Mouse (Mus musculus): Measurements from ENCODE around the gene Cfap97d1.

The Cfap97d1 gene

GRCm38 (mm10) chr11:101984054-101985025 is at the start of gene Cfap97d1:
Gene Cfap97d1 (plus strand): TSS chr11:101984279.
- DNase-seq (ENCODE audit: low read depth, low spot score), result peak; percentile 84

- no peak for DNase-seq (ENCODE audit: low read depth, low spot score)
Observed at GRCm38 (mm10) chr11:101935743-101936142, 48.3 kb upstream of the Cfap97d1 start.

- DNase-seq (ENCODE audit: low read depth, low spot score), result no peak
Observed at GRCm38 (mm10) chr11:101936421-101936820, 47.7 kb upstream of the Cfap97d1 start.

GRCm38 (mm10) chr11:101937108-101937507 is 47.0 kb upstream of the Cfap97d1 start:
- DNase-seq (ENCODE audit: low read depth, low spot score), result no peak

- DNase-seq (ENCODE audit: low read depth, low spot score), result no peak
Observed at GRCm38 (mm10) chr11:101943055-101943454, 41.0 kb upstream of the Cfap97d1 start.

GRCm38 (mm10) chr11:101946525-101946924 is 37.6 kb upstream of the Cfap97d1 start:
- no peak for DNase-seq (ENCODE audit: low read depth, low spot score)

- DNase-seq (ENCODE audit: low read depth, low spot score), result no peak
Observed at GRCm38 (mm10) chr11:101950021-101950420, 34.1 kb upstream of the Cfap97d1 start.

GRCm38 (mm10) chr11:101952541-101953341 is 31.3 kb upstream of the Cfap97d1 start:
- no peak for DNase-seq (ENCODE audit: low read depth, low spot score)

- no peak for DNase-seq (ENCODE audit: low read depth, low spot score)
Observed at GRCm38 (mm10) chr11:101953441-101953840, 30.6 kb upstream of the Cfap97d1 start.

- no peak for DNase-seq (ENCODE audit: low read depth, low spot score)
Observed at GRCm38 (mm10) chr11:101957476-101957875, 26.6 kb upstream of the Cfap97d1 start.

- DNase-seq (ENCODE audit: low read depth, low spot score), result no peak
Observed at GRCm38 (mm10) chr11:101963043-101963442, 21.0 kb upstream of the Cfap97d1 start.

GRCm38 (mm10) chr11:101963473-101964291 is 20.4 kb upstream of the Cfap97d1 start:
- DNase-seq (ENCODE audit: low read depth, low spot score), result no peak

- DNase-seq (ENCODE audit: low read depth, low spot score), result no peak
Observed at GRCm38 (mm10) chr11:101964647-101965046, 19.4 kb upstream of the Cfap97d1 start.

- no peak for DNase-seq (ENCODE audit: low read depth, low spot score)
Observed at GRCm38 (mm10) chr11:101965553-101965952, 18.5 kb upstream of the Cfap97d1 start.

- DNase-seq (ENCODE audit: low read depth, low spot score), result no peak
Observed at GRCm38 (mm10) chr11:101966965-101967614, 17.0 kb upstream of the Cfap97d1 start, which contains the start of gene Sost. Gene Sost (minus strand): TSS chr11:101967015.

- DNase-seq (ENCODE audit: low read depth, low spot score), result no peak
Observed at GRCm38 (mm10) chr11:101968311-101968710, 15.8 kb upstream of the Cfap97d1 start.

GRCm38 (mm10) chr11:101968791-101969190 is 15.3 kb upstream of the Cfap97d1 start:
- peak; percentile 70 for DNase-seq (ENCODE audit: low read depth, low spot score)

- no peak for DNase-seq (ENCODE audit: low read depth, low spot score)
Observed at GRCm38 (mm10) chr11:101969835-101970234, 14.2 kb upstream of the Cfap97d1 start.

GRCm38 (mm10) chr11:101971410-101971809 is 12.7 kb upstream of the Cfap97d1 start:
- DNase-seq (ENCODE audit: low read depth, low spot score), result no peak

GRCm38 (mm10) chr11:101972097-101972496 is 12.0 kb upstream of the Cfap97d1 start:
- no peak for DNase-seq (ENCODE audit: low read depth, low spot score)

GRCm38 (mm10) chr11:101972651-101973050 is 11.4 kb upstream of the Cfap97d1 start:
- no peak for DNase-seq (ENCODE audit: low read depth, low spot score)

All from brain, embryonic 18.5 days (tissue).